Mouse (Mus musculus) MEL (cell line): ENCODE results near the gene Nop14. TPM values are rescaled to one million over a fixed set of nuclear protein-coding genes. Genes with fewer than 3 reads are reported as not detected.

ENCODE experiments used
- DNase-seq: peaks from one replicate; pipeline ENCODE4 v3.0.0; 2011; ENCODE audit warnings: low read depth, low spot score
- H3K27ac ChIP-seq: 2 replicates; pipeline ENCODE4 v1.5.1; 2012; ENCODE audit warnings: low read depth, mild to moderate bottlenecking, control low read depth, low read length, moderate library complexity; ENCODE audit not compliant: control insufficient read depth
- H3K27me3 ChIP-seq, 2 experiments: fragments of 150-350 bp in 1 of 2; sonication (generic) in 1 of 2; 2 replicates each; pipeline ENCODE4 v1.6.1; 2012; ENCODE audit warnings: low read length in 2 of 2, mild to moderate bottlenecking in 2 of 2, improper control_type of control experiment in 1 of 2, moderate library complexity in 1 of 2; ENCODE audit not compliant: insufficient read depth in 2 of 2, control insufficient read depth in 1 of 2
- H3K36me3 ChIP-seq, 2 experiments: 2 replicates each; pipeline ENCODE4 v1.6.1; 2012 to 2014; ENCODE audit warnings: low read length in 2 of 2, improper control_type of control experiment in 1 of 2, inconsistent platforms in 1 of 2, mild to moderate bottlenecking in 1 of 2; ENCODE audit not compliant: insufficient read depth in 2 of 2, control insufficient read depth in 1 of 2
- H3K4me1 ChIP-seq, 2 experiments: fragments of 150-350 bp in 1 of 2; sonication (generic) in 1 of 2; 2 replicates each; pipeline ENCODE4 v1.6.1; 2012; ENCODE audit warnings: low read length in 2 of 2, improper control_type of control experiment in 1 of 2, mild to moderate bottlenecking in 1 of 2; ENCODE audit not compliant: insufficient read depth in 2 of 2, control insufficient read depth in 1 of 2
- H3K4me3 ChIP-seq, 2 experiments: fragments of 150-350 bp in 1 of 2; sonication (generic) in 1 of 2; 2 replicates each; pipeline ENCODE4 v1.5.1; 2012; ENCODE audit warnings: low read depth in 2 of 2, low read length in 2 of 2, mild to moderate bottlenecking in 2 of 2, moderate library complexity in 2 of 2, control low read depth in 1 of 2, improper control_type of control experiment in 1 of 2; ENCODE audit not compliant: control insufficient read depth in 1 of 2, insufficient read depth in 1 of 2
- H3K79me2 ChIP-seq: 2 replicates; pipeline ENCODE4 v1.6.1; 2012; ENCODE audit warnings: mild to moderate bottlenecking, low read length, moderate library complexity; ENCODE audit not compliant: control insufficient read depth, poor library complexity, insufficient read depth
- H3K9ac ChIP-seq: 2 replicates; pipeline ENCODE4 v1.6.1; 2012; ENCODE audit warnings: low read depth, mild to moderate bottlenecking, control low read depth, low read length, moderate library complexity; ENCODE audit not compliant: control insufficient read depth, poor library complexity, severe bottlenecking
- H3K9me3 ChIP-seq: fragments of 150-350 bp; sonication (generic); replicated peaks from 2 replicates; pipeline ENCODE4 v1.6.1; 2012; ENCODE audit warnings: mild to moderate bottlenecking, low read length, improper control_type of control experiment, moderate library complexity; ENCODE audit not compliant: insufficient read depth
- CHD1 ChIP-seq: IDR thresholded peaks from 2 replicates; pipeline ENCODE4 v1.6.1; 2012; ENCODE audit warnings: low read depth, mild to moderate bottlenecking, inconsistent platforms, low read length, improper control_type of control experiment
- CHD2 ChIP-seq: IDR thresholded peaks from 2 replicates; pipeline ENCODE4 v1.6.1; 2011; ENCODE audit warnings: low read length, improper control_type of control experiment
- CTCF ChIP-seq, 3 experiments: IDR thresholded peaks in 2 of 3; conservative IDR thresholded peaks in 1 of 3; 2 replicates each; pipeline ENCODE4 v1.5.1; 2011 to 2012; ENCODE audit warnings: low read length in 3 of 3, low read depth in 2 of 3, mild to moderate bottlenecking in 2 of 3, improper control_type of control experiment in 1 of 3, inconsistent platforms in 1 of 3, mixed read lengths in 1 of 3, moderate library complexity in 1 of 3; ENCODE audit not compliant: control insufficient read depth in 1 of 3, insufficient read depth in 1 of 3, poor library complexity in 1 of 3, severe bottlenecking in 1 of 3
- E2F4 ChIP-seq: IDR thresholded peaks from 2 replicates; pipeline ENCODE4 v1.6.1; 2011; ENCODE audit warnings: low read depth, low read length, improper control_type of control experiment, borderline replicate concordance
- ELF1 ChIP-seq: IDR thresholded peaks from 2 replicates; pipeline ENCODE4 v1.6.1; 2014; ENCODE audit warnings: low read depth, mild to moderate bottlenecking, inconsistent platforms, low read length, improper control_type of control experiment, moderate library complexity
- EP300 ChIP-seq, 2 experiments: IDR thresholded peaks; 2 replicates each; pipeline ENCODE4 v1.6.1; 2011; ENCODE audit warnings: improper control_type of control experiment in 2 of 2, low read length in 2 of 2, low read depth in 1 of 2, mild to moderate bottlenecking in 1 of 2
- ETS1 ChIP-seq: IDR thresholded peaks from 2 replicates; pipeline ENCODE4 v1.6.1; 2012; ENCODE audit warnings: low read depth, mild to moderate bottlenecking, inconsistent platforms, low read length, improper control_type of control experiment, moderate library complexity
- GABPA ChIP-seq: IDR thresholded peaks from 2 replicates; pipeline ENCODE4 v1.6.1; 2012; ENCODE audit warnings: low read depth, mild to moderate bottlenecking, inconsistent platforms, low read length, improper control_type of control experiment, moderate library complexity
- HCFC1 ChIP-seq: IDR thresholded peaks from 2 replicates; pipeline ENCODE4 v1.6.1; 2012; ENCODE audit warnings: low read depth, mild to moderate bottlenecking, inconsistent platforms, low read length, improper control_type of control experiment, moderate library complexity
- JUND ChIP-seq: IDR thresholded peaks from 2 replicates; pipeline ENCODE4 v1.6.1; 2011; ENCODE audit warnings: low read depth, mild to moderate bottlenecking, improper control_type of control experiment, low read length
- KAT2A ChIP-seq: conservative IDR thresholded peaks from 2 replicates; pipeline ENCODE4 v1.6.1; 2012; ENCODE audit warnings: low read depth, low read length, improper control_type of control experiment, inconsistent platforms
- MAFK ChIP-seq: IDR thresholded peaks from 2 replicates; pipeline ENCODE4 v1.6.1; 2011; ENCODE audit warnings: low read depth, mild to moderate bottlenecking, low read length, improper control_type of control experiment, borderline replicate concordance
- MYB ChIP-seq: IDR thresholded peaks from 2 replicates; pipeline ENCODE4 v1.6.1; 2011; ENCODE audit warnings: mild to moderate bottlenecking, low read depth, low read length, improper control_type of control experiment
- MYC ChIP-seq: IDR thresholded peaks from 2 replicates; pipeline ENCODE4 v1.6.1; 2011; ENCODE audit warnings: low read depth, mild to moderate bottlenecking, low read length, improper control_type of control experiment, moderate library complexity
- POLR2AphosphoS2 ChIP-seq: IDR thresholded peaks from 2 replicates; pipeline ENCODE4 v1.6.1; 2011; ENCODE audit warnings: low read length, improper control_type of control experiment
- RAD21 ChIP-seq: IDR thresholded peaks from 2 replicates; pipeline ENCODE4 v1.6.1; 2011; ENCODE audit warnings: mild to moderate bottlenecking, low read depth, low read length, improper control_type of control experiment
- SIN3A ChIP-seq: IDR thresholded peaks from 2 replicates; pipeline ENCODE4 v1.6.1; 2012; ENCODE audit warnings: low read length, improper control_type of control experiment, inconsistent platforms
- SMC3 ChIP-seq: IDR thresholded peaks from 2 replicates; pipeline ENCODE4 v1.6.1; 2011; ENCODE audit warnings: low read depth, low read length, improper control_type of control experiment
- TAL1 ChIP-seq: IDR thresholded peaks from 2 replicates; pipeline ENCODE4 v1.6.1; 2012; ENCODE audit warnings: mild to moderate bottlenecking, inconsistent platforms, low read length, moderate library complexity, mixed read lengths
- TBP ChIP-seq: IDR thresholded peaks from 2 replicates; pipeline ENCODE4 v1.8.0; 2011; ENCODE audit warnings: low read depth, low read length, improper control_type of control experiment
- TCF12 ChIP-seq: IDR thresholded peaks from 2 replicates; pipeline ENCODE4 v1.6.1; 2014; ENCODE audit warnings: low read depth, mild to moderate bottlenecking, inconsistent platforms, low read length, improper control_type of control experiment, moderate library complexity
- UBTF ChIP-seq: IDR thresholded peaks from 2 replicates; pipeline ENCODE4 v1.6.1; 2012; ENCODE audit warnings: low read depth, mild to moderate bottlenecking, inconsistent platforms, low read length, improper control_type of control experiment, moderate library complexity, borderline replicate concordance; ENCODE audit not compliant: insufficient read depth
- USF1 ChIP-seq: IDR thresholded peaks from 2 replicates; pipeline ENCODE4 v1.6.1; 2014; ENCODE audit warnings: low read depth, mild to moderate bottlenecking, inconsistent platforms, low read length, improper control_type of control experiment, moderate library complexity
- USF2 ChIP-seq, 2 experiments: IDR thresholded peaks; 2 replicates each; pipeline ENCODE4 v1.6.1; 2011 to 2012; ENCODE audit warnings: improper control_type of control experiment in 2 of 2, low read length in 2 of 2, borderline replicate concordance in 1 of 2, inconsistent platforms in 1 of 2, low read depth in 1 of 2, mild to moderate bottlenecking in 1 of 2; ENCODE audit not compliant: insufficient read depth in 1 of 2
- ZC3H11A ChIP-seq: IDR thresholded peaks from 2 replicates; pipeline ENCODE4 v1.6.1; 2012; ENCODE audit warnings: low read depth, mild to moderate bottlenecking, inconsistent platforms, low read length, improper control_type of control experiment
- ZKSCAN1 ChIP-seq: IDR thresholded peaks from 2 replicates; pipeline ENCODE4 v1.6.1; 2012; ENCODE audit warnings: low read depth, mild to moderate bottlenecking, inconsistent platforms, low read length, improper control_type of control experiment, moderate library complexity
- ZMIZ1 ChIP-seq: IDR thresholded peaks from 2 replicates; pipeline ENCODE4 v1.6.1; 2012; ENCODE audit warnings: low read depth, mild to moderate bottlenecking, inconsistent platforms, low read length, improper control_type of control experiment, moderate library complexity
- ZNF384 ChIP-seq: IDR thresholded peaks from 2 replicates; pipeline ENCODE4 v1.6.1; 2012; ENCODE audit warnings: low read depth, mild to moderate bottlenecking, inconsistent platforms, low read length, improper control_type of control experiment
- polyA plus RNA-seq, 2 experiments: library from polyadenylated mRNA; stranded (reverse) in 1 of 2; unstranded in 1 of 2; fragments of >175 nt in 1 of 2; fragments of >200 nt in 1 of 2; gene quantifications; 2 replicates each; pipeline versions ENCODE4 v1.2.1 to v1.2.4; 2012; ENCODE audit warnings: low replicate concordance in 2 of 2, low read depth in 1 of 2; ENCODE audit not compliant: insufficient read length in 2 of 2, insufficient read depth in 1 of 2, missing spikeins in 1 of 2
- total RNA-seq: library from RNA; depleted of rRNA; stranded (reverse); fragments of 300-350 nt; gene quantifications from 2 replicates; pipeline ENCODE4 v1.2.3, GENCODE M21; 2012

Nop14 gene
- total and polyA plus RNA-seq, 3 experiments = 101 to 132 TPM; not detected in 1

DNA sequence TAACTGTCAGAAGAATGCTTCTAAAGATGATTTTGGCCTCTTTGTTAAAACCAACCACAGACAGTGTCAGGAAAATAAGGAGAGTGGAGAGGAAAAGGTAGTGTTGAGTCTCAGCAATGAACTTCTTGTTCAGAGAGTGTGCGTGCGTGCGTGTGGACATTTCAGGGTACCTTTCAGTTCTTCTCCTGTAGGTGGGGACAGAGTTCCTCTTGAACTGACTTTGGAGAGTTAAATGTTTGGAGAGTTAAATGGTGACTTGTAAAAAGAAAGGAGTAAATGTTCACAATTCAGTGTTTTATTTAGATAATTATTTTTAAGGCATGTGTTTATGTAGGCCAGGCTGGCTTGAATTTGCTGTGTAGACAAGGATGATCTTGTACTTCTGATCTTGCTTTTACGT is 10.3 kb upstream of the Nop14 start:
- TF ChIP-seq SIN3A = 0 out of 2 replicates have a peak, but pooled peaks have one; percentile 17
- no peak for TF ChIP-seq USF1
- no peak for TF ChIP-seq MYC
- no peak for TF ChIP-seq TBP
- TF ChIP-seq ZC3H11A = peak; percentile 23; the same call in 1 of the 2 replicates
- no peak for TF ChIP-seq JUND
- TF ChIP-seq E2F4 = no peak
- no peak for TF ChIP-seq GABPA
- TF ChIP-seq CTCF (IDR thresholded peaks at IDR 0.05 in 2 of 3, conservative IDR thresholded peaks at IDR 0.05 in 1 of 3; ENCODE audit: control insufficient read depth in 1 of 3, insufficient read depth in 1 of 3, low read depth in 2 of 3, low read length in 3 of 3, poor library complexity in 1 of 3, severe bottlenecking in 1 of 3) = peak; percentile 23 to 71 (median 29); a peak in 5 of 6 replicates
- TF ChIP-seq ZMIZ1 = no peak
- TF ChIP-seq ELF1 = no peak
- TF ChIP-seq KAT2A = no peak
- no peak for TF ChIP-seq CHD2
- TF ChIP-seq EP300 (IDR thresholded peaks at IDR 0.05; ENCODE audit: low read depth in 1 of 2, low read length in 2 of 2) = no peak
- TF ChIP-seq UBTF = no peak
- no peak for TF ChIP-seq TCF12
- no peak for TF ChIP-seq CHD1
- TF ChIP-seq TAL1 = no peak
- TF ChIP-seq SMC3 = peak; percentile 50
- no peak for TF ChIP-seq POLR2AphosphoS2
- TF ChIP-seq RAD21 = peak; percentile 67
- no peak for TF ChIP-seq MYB
- no peak for TF ChIP-seq HCFC1
- no peak for TF ChIP-seq ZNF384
- TF ChIP-seq ZKSCAN1 = no peak
- TF ChIP-seq MAFK = no peak
- no peak for TF ChIP-seq ETS1
- no peak for TF ChIP-seq USF2 (IDR thresholded peaks at IDR 0.05; ENCODE audit: borderline replicate concordance in 1 of 2, insufficient read depth in 1 of 2, low read depth in 1 of 2, low read length in 2 of 2)
- H3K4me1 ChIP-seq = no peaks in the 10 kb centered on the region
- no peaks in the 10 kb centered on the region for H3K27me3 ChIP-seq
- no peaks in the 10 kb centered on the region; a peak in 1 of 4 replicates for H3K36me3 ChIP-seq
- no peak overlapping the region for H3K4me3 ChIP-seq
- H3K9me3 ChIP-seq = no peaks in the 10 kb centered on the region
- DNase-seq = peak; percentile 66
- no peaks in the 10 kb centered on the region for H3K79me2 ChIP-seq
- no peak overlapping the region for H3K27ac ChIP-seq
- H3K9ac ChIP-seq = no peak overlapping the region
